Mouse (Mus musculus): ENCODE data around the gene Olig3. TPM values are rescaled to one million over a fixed set of nuclear protein-coding genes. Genes with fewer than 3 reads are reported as not detected.

Gene Olig3
- polyA plus RNA-seq (2011; ENCODE audit: insufficient read depth, insufficient read length, low read depth, missing spikeins): not detected in 2 replicates

GRCm38 (mm10) chr10:19356071-19356583 is at the start of gene Olig3:
TSS of gene Olig3 (plus strand) at chr10:19356533.
- TF ChIP-seq CTCF (IDR thresholded peaks at IDR 0.05; ENCODE audit: low read depth, low read length) (no peak), POLR2A (IDR thresholded peaks at IDR 0.05; ENCODE audit: insufficient read depth, low read length) (no peak), EP300 (IDR thresholded peaks at IDR 0.05; ENCODE audit: insufficient read depth, low read depth, low read length) (0 out of 2 replicates have a peak, but pooled peaks have one; percentile 42)
- Histone ChIP-seq H3K27me3 (ENCODE audit: control insufficient read depth, insufficient read depth, low read length, poor library complexity, severe bottlenecking) (peaks cover 11% of the 10 kb centered on the region), H3K9ac (ENCODE audit: low read depth, poor library complexity, severe bottlenecking) (peak within 1 kb of the TSS; percentile 11; the same call in 1 of the 2 replicates), H3K9me3 (replicated peaks; ENCODE audit: control insufficient read depth, insufficient read depth, low read length, poor library complexity, severe bottlenecking) (no peaks in the 10 kb centered on the region), H3K4me3 (ENCODE audit: low read depth, low read length) (peak within 1 kb of the TSS; percentile 45), H3K36me3 (ENCODE audit: control insufficient read depth, insufficient read depth, low read length, poor library complexity, severe bottlenecking) (no peaks in the 10 kb centered on the region), H3K4me1 (ENCODE audit: control insufficient read depth, insufficient read depth, low read length) (no peaks in the 10 kb centered on the region), H3K27ac (ENCODE audit: insufficient read depth, low read length) (no peak within 1 kb of the TSS)

- no peak overlapping the region for H3K27ac ChIP-seq (ENCODE audit: insufficient read depth, low read length)
- H3K9ac ChIP-seq (ENCODE audit: low read depth, poor library complexity, severe bottlenecking): no peak overlapping the region
- no peak overlapping the region for H3K4me3 ChIP-seq (ENCODE audit: low read depth, low read length)
- no peaks in the 10 kb centered on the region for H3K4me1 ChIP-seq (ENCODE audit: control insufficient read depth, insufficient read depth, low read length)
- no peaks in the 10 kb centered on the region for H3K27me3 ChIP-seq (ENCODE audit: control insufficient read depth, insufficient read depth, low read length, poor library complexity, severe bottlenecking)
- no peaks in the 10 kb centered on the region for H3K9me3 ChIP-seq (replicated peaks; ENCODE audit: control insufficient read depth, insufficient read depth, low read length, poor library complexity, severe bottlenecking)
- TF ChIP-seq EP300 (IDR thresholded peaks at IDR 0.05; ENCODE audit: insufficient read depth, low read depth, low read length) (0 out of 2 replicates have a peak, but pooled peaks have one; percentile 10), POLR2A (IDR thresholded peaks at IDR 0.05; ENCODE audit: insufficient read depth, low read length) (no peak)
- H3K36me3 ChIP-seq (ENCODE audit: control insufficient read depth, insufficient read depth, low read length, poor library complexity, severe bottlenecking): no peaks in the 10 kb centered on the region
These were observed 46.5 kb upstream of the Olig3 start for GRCm38 (mm10) chr10:19309681-19310395.

GRCm38 (mm10) chr10:19310471-19310870 is 45.9 kb upstream of the Olig3 start:
- H3K4me3 ChIP-seq (ENCODE audit: low read depth, low read length): no peak overlapping the region

GRCm38 (mm10) chr10:19317962-19318812 is 38.1 kb upstream of the Olig3 start:
- Histone ChIP-seq H3K4me1 (ENCODE audit: control insufficient read depth, insufficient read depth, low read length) (no peaks in the 10 kb centered on the region), H3K27me3 (ENCODE audit: control insufficient read depth, insufficient read depth, low read length, poor library complexity, severe bottlenecking) (no peaks in the 10 kb centered on the region), H3K36me3 (ENCODE audit: control insufficient read depth, insufficient read depth, low read length, poor library complexity, severe bottlenecking) (no peaks in the 10 kb centered on the region), H3K27ac (ENCODE audit: insufficient read depth, low read length) (no peak overlapping the region), H3K9ac (ENCODE audit: low read depth, poor library complexity, severe bottlenecking) (no peak overlapping the region), H3K4me3 (ENCODE audit: low read depth, low read length) (no peak overlapping the region), H3K9me3 (replicated peaks; ENCODE audit: control insufficient read depth, insufficient read depth, low read length, poor library complexity, severe bottlenecking) (no peaks in the 10 kb centered on the region)
- TF ChIP-seq EP300 (IDR thresholded peaks at IDR 0.05; ENCODE audit: insufficient read depth, low read depth, low read length): no peak
- no peak for TF ChIP-seq POLR2A (IDR thresholded peaks at IDR 0.05; ENCODE audit: insufficient read depth, low read length)
- TF ChIP-seq CTCF (IDR thresholded peaks at IDR 0.05; ENCODE audit: low read depth, low read length): no peak

More at GRCm38 (mm10) chr10:19310471-19310870, 45.9 kb upstream of the Olig3 start:
- Histone ChIP-seq H3K9ac (ENCODE audit: low read depth, poor library complexity, severe bottlenecking) (no peak overlapping the region), H3K27me3 (ENCODE audit: control insufficient read depth, insufficient read depth, low read length, poor library complexity, severe bottlenecking) (no peaks in the 10 kb centered on the region), H3K4me1 (ENCODE audit: control insufficient read depth, insufficient read depth, low read length) (no peaks in the 10 kb centered on the region), H3K36me3 (ENCODE audit: control insufficient read depth, insufficient read depth, low read length, poor library complexity, severe bottlenecking) (no peaks in the 10 kb centered on the region), H3K27ac (ENCODE audit: insufficient read depth, low read length) (no peak overlapping the region), H3K9me3 (replicated peaks; ENCODE audit: control insufficient read depth, insufficient read depth, low read length, poor library complexity, severe bottlenecking) (no peaks in the 10 kb centered on the region)
- TF ChIP-seq CTCF (IDR thresholded peaks at IDR 0.05; ENCODE audit: low read depth, low read length) (no peak), EP300 (IDR thresholded peaks at IDR 0.05; ENCODE audit: insufficient read depth, low read depth, low read length) (no peak), POLR2A (IDR thresholded peaks at IDR 0.05; ENCODE audit: insufficient read depth, low read length) (no peak)

GRCm38 (mm10) chr10:19321781-19322180 is 34.6 kb upstream of the Olig3 start:
- no peaks in the 10 kb centered on the region for H3K36me3 ChIP-seq (ENCODE audit: control insufficient read depth, insufficient read depth, low read length, poor library complexity, severe bottlenecking)
- H3K27ac ChIP-seq (ENCODE audit: insufficient read depth, low read length): no peak overlapping the region
- H3K4me1 ChIP-seq (ENCODE audit: control insufficient read depth, insufficient read depth, low read length): no peaks in the 10 kb centered on the region
- H3K9me3 ChIP-seq (replicated peaks; ENCODE audit: control insufficient read depth, insufficient read depth, low read length, poor library complexity, severe bottlenecking): no peaks in the 10 kb centered on the region
- no peak for TF ChIP-seq POLR2A (IDR thresholded peaks at IDR 0.05; ENCODE audit: insufficient read depth, low read length)
- TF ChIP-seq CTCF (IDR thresholded peaks at IDR 0.05; ENCODE audit: low read depth, low read length): no peak
- no peak for TF ChIP-seq EP300 (IDR thresholded peaks at IDR 0.05; ENCODE audit: insufficient read depth, low read depth, low read length)
- no peak overlapping the region for H3K9ac ChIP-seq (ENCODE audit: low read depth, poor library complexity, severe bottlenecking)
- no peaks in the 10 kb centered on the region for H3K27me3 ChIP-seq (ENCODE audit: control insufficient read depth, insufficient read depth, low read length, poor library complexity, severe bottlenecking)
- no peak overlapping the region for H3K4me3 ChIP-seq (ENCODE audit: low read depth, low read length)
